ENCODE assay signal across 8 mouse cellular contexts in the genomic region with DNA sequence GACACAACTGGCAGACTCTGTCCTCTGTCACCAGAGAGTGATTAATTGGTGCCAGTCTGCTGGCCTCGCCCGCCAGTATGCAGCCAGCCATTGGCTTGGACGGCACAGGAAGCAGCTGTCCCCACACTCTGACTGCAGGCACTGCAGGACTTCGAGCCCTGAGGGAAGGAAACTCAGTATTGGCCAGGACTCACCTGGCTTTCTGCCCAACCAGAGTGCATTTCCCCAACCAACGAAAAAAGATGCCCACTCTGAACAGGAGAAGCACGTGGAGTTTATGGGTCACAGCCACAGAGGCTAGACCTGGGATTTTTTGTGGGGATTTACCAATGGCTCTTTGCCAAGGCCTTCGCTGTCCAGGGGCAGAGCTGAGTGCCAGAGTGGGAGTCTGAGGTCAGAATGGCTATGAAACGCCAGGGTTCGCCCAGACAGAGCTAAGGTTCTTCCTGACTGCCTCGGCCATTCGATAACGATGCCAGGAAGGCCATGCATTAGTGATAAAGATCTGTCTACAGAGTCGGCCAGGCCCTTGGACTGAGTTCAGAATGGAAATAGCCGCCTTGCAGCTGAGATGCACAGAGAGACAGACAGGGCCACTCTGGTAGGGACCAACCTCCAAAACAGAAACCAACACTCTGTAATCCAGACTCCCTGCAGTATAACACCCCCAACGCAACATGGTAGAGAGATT.
DNase-seq lines count a peak whose midpoint lies in the region; ATAC-seq and TF ChIP-seq lines count a peak whose summit lies in the region.

No protein-coding gene starts in this region.

- no peaks in the 10 kb centered on the region for H3K27me3 ChIP-seq in heart, postnatal 0 days (ENCODE audit: control insufficient read depth, insufficient read depth, low read length)
- no peaks in the 10 kb centered on the region for H3K27me3 ChIP-seq in lung, postnatal 0 days (replicated peaks; ENCODE audit: insufficient read depth, low read length)

- H3K27ac ChIP-seq in heart, postnatal 0 days (ENCODE audit: low read depth): no peak overlapping the region
- H3K27ac ChIP-seq in lung, postnatal 0 days (ENCODE audit: low read length): no peak overlapping the region

- no peak for TF ChIP-seq CTCF in heart, postnatal 0 days (IDR thresholded peaks at IDR 0.05; ENCODE audit: low read depth)
- no peak for TF ChIP-seq CTCF in lung, postnatal 0 days (IDR thresholded peaks at IDR 0.05)

- H3K9ac ChIP-seq in heart, postnatal 0 days (replicated peaks; ENCODE audit: low read depth, low read length): no peak overlapping the region
- no peak overlapping the region for H3K9ac ChIP-seq in lung, postnatal 0 days (replicated peaks; ENCODE audit: low read depth)

- WGBS in heart, postnatal 0 days: 27% methylated on average over 15 of the region's 15 CpGs
- 20% methylated on average over 15 of the region's 15 CpGs for WGBS in lung, postnatal 0 days

- peaks cover 6% of the 10 kb centered on the region; the same call in 1 of the 2 replicates for H3K4me1 ChIP-seq in heart, postnatal 0 days (ENCODE audit: control insufficient read depth, insufficient read depth)
- H3K4me1 ChIP-seq in lung, postnatal 0 days (ENCODE audit: insufficient read depth, low read depth, low read length): peaks cover 5% of the 10 kb centered on the region; the same call in 1 of the 2 replicates

- H3K9me3 ChIP-seq in heart, postnatal 0 days (replicated peaks; ENCODE audit: control insufficient read depth, low read length): no peaks in the 10 kb centered on the region
- no peaks in the 10 kb centered on the region for H3K9me3 ChIP-seq in lung, postnatal 0 days (ENCODE audit: low read length)

- no peak overlapping the region for H3K4me3 ChIP-seq in heart, postnatal 0 days (ENCODE audit: low read depth, low read length)
- H3K4me3 ChIP-seq in lung, postnatal 0 days (ENCODE audit: low read depth, low read length): no peak overlapping the region

- TF ChIP-seq EP300 in heart, postnatal 0 days (IDR thresholded peaks at IDR 0.05; ENCODE audit: low read depth): no peak
- peak; percentile 56 for TF ChIP-seq EP300 in lung, postnatal 0 days (IDR thresholded peaks at IDR 0.05)

- no peaks in the 10 kb centered on the region for H3K36me3 ChIP-seq in heart, postnatal 0 days (replicated peaks; ENCODE audit: control insufficient read depth, insufficient read depth, low read length)
- H3K36me3 ChIP-seq in lung, postnatal 0 days (ENCODE audit: insufficient read depth, low read length): no peaks in the 10 kb centered on the region

- peak; percentile 31 to 44 for DNase-seq in urinary bladder, adult 18-20 months (ENCODE audit: low spot score in 2 of 2)
- no peak for DNase-seq in urinary bladder, postnatal 25 days (ENCODE audit: low spot score)
- peak; percentile 44 for DNase-seq in heart, postnatal 0 days (ENCODE audit: low spot score)
- DNase-seq in kidney, postnatal 10 days: peak; percentile 87
- DNase-seq in lung, postnatal 0 days (ENCODE audit: low spot score): peak; percentile 72
- DNase-seq in right cerebral cortex, postnatal 4 days: peak; percentile 45
- no peak for DNase-seq in thymus, postnatal 25 days

- peak; percentile 92 for ATAC-seq in common myeloid progenitor, adult 5-6 weeks (replicated peaks; ENCODE audit: low read depth, poor library complexity, severe bottlenecking)
- ATAC-seq in heart, postnatal 0 days (ENCODE audit: insufficient read depth, low read depth): peak; percentile 83
- peak; percentile 95 for ATAC-seq in lung, postnatal 0 days

- H3K4me2 ChIP-seq in heart, postnatal 0 days (ENCODE audit: low read depth, low read length): peak overlapping the region; percentile 31
- H3K4me2 ChIP-seq in lung, postnatal 0 days (replicated peaks; ENCODE audit: low read depth, low read length): peak overlapping the region; percentile 23; the same call in 1 of the 2 replicates

Comparison
In these comparisons a context has a peak if more than half of its experiments do, and no peak if none do; other contexts are left out.
1. DNase-seq: peak in urinary bladder, adult 18-20 months (2 of 2), heart, postnatal 0 days (single experiment), kidney, postnatal 10 days (single experiment), lung, postnatal 0 days (single experiment) and right cerebral cortex, postnatal 4 days (single experiment); none in urinary bladder, postnatal 25 days (single experiment) and thymus, postnatal 25 days (single experiment).
2. Peak in every context shown above with its lines, with median percentiles within 50 percentile points of each other: ATAC-seq.